Mouse (Mus musculus): Measurements from ENCODE around the gene Rnf213.

Rnf213 gene

GRCm38 (mm10) chr11:119438776-119439175 lies 45.9 kb downstream of the Rnf213 start:
- DNase-seq: no peak

GRCm38 (mm10) chr11:119442199-119442598 lies 49.3 kb downstream of the Rnf213 start:
- no peak for DNase-seq

- no peak for DNase-seq
Observed at GRCm38 (mm10) chr11:119443442-119443841, 50.5 kb downstream of the Rnf213 start.

- no peak for DNase-seq
Observed at GRCm38 (mm10) chr11:119456097-119456496, 63.2 kb downstream of the Rnf213 start.

- DNase-seq: no peak
Observed at GRCm38 (mm10) chr11:119477876-119478275, 85.0 kb downstream of the Rnf213 start.

GRCm38 (mm10) chr11:119490861-119491689 lies 98.2 kb downstream of the Rnf213 start, which contains the start of gene Endov:
Gene Endov (plus strand): TSS chr11:119491347.
- peak; percentile 99 for DNase-seq

GRCm38 (mm10) chr11:119491690-119492087 lies 98.8 kb downstream of the Rnf213 start:
- no peak for DNase-seq

GRCm38 (mm10) chr11:119492830-119493229 lies 99.9 kb downstream of the Rnf213 start:
- no peak for DNase-seq

- no peak for DNase-seq
Observed at GRCm38 (mm10) chr11:119493516-119493915, 100.6 kb downstream of the Rnf213 start.

GRCm38 (mm10) chr11:119496147-119496546 lies 103.2 kb downstream of the Rnf213 start:
- DNase-seq: no peak

GRCm38 (mm10) chr11:119497451-119497850 lies 104.6 kb downstream of the Rnf213 start:
- peak; percentile 34 for DNase-seq

- peak; percentile 9 for DNase-seq
Observed at GRCm38 (mm10) chr11:119499297-119499696, 106.4 kb downstream of the Rnf213 start.

GRCm38 (mm10) chr11:119500011-119500410 lies 107.1 kb downstream of the Rnf213 start:
- DNase-seq: peak; percentile 9

GRCm38 (mm10) chr11:119503675-119504074 lies 110.8 kb downstream of the Rnf213 start:
- DNase-seq: peak; percentile 87

- DNase-seq: no peak
Observed at GRCm38 (mm10) chr11:119506386-119506785, 113.5 kb downstream of the Rnf213 start.

- DNase-seq: no peak
Observed at GRCm38 (mm10) chr11:119507772-119508171, 114.9 kb downstream of the Rnf213 start.

- DNase-seq: no peak
Observed at GRCm38 (mm10) chr11:119509165-119509776, 116.4 kb downstream of the Rnf213 start.

- no peak for DNase-seq
Observed at GRCm38 (mm10) chr11:119513038-119513659, 120.2 kb downstream of the Rnf213 start.

- peak; percentile 83 for DNase-seq
Observed at GRCm38 (mm10) chr11:119514108-119514860, 121.4 kb downstream of the Rnf213 start.

GRCm38 (mm10) chr11:119514967-119515636 lies 122.2 kb downstream of the Rnf213 start:
- DNase-seq: peak; percentile 97

GRCm38 (mm10) chr11:119515823-119516676 lies 123.2 kb downstream of the Rnf213 start:
- DNase-seq: no peak

All from cerebellum, adult 8-10 months (tissue).